Mouse (Mus musculus) limb, embryonic 12.5 days (tissue): ENCODE data around the gene Tmem231. TPM values are rescaled to one million over a fixed set of nuclear protein-coding genes. Genes with fewer than 3 reads are reported as not detected.
A peak's percentile ranks its signal among the peaks of the same experiment; 100 is the strongest.

Experiments used
- ATAC-seq: fragments of 200-750 bp; cut with Nextera tagmentation; 2 replicates; pipeline ENCODE4 v1.8.0; 2017; ENCODE audit warnings: low read depth, moderate TSS enrichment; ENCODE audit not compliant: insufficient number of reproducible peaks, insufficient read depth, low FRiP score, low TSS enrichment
- H3K27ac ChIP-seq: fragments of 300-500 bp; sonication (generic); 2 replicates; pipeline ENCODE4 v1.5.1; 2016; ENCODE audit warnings: mild to moderate bottlenecking, moderate library complexity
- H3K27me3 ChIP-seq: fragments of 300-500 bp; sonication (generic); 2 replicates; pipeline ENCODE4 v1.6.1; 2016; ENCODE audit warnings: mild to moderate bottlenecking, moderate library complexity
- H3K36me3 ChIP-seq: fragments of 300-500 bp; sonication (generic); 2 replicates; pipeline ENCODE4 v1.6.1; 2016; ENCODE audit warnings: mild to moderate bottlenecking, moderate library complexity
- H3K4me1 ChIP-seq: fragments of 300-500 bp; sonication (generic); replicated peaks from 2 replicates; pipeline ENCODE4 v1.6.1; 2016
- H3K4me2 ChIP-seq: fragments of 300-500 bp; sonication (generic); 2 replicates; pipeline ENCODE4 v1.6.1; 2016; ENCODE audit warnings: mild to moderate bottlenecking, moderate library complexity
- H3K4me3 ChIP-seq: fragments of 300-500 bp; sonication (generic); replicated peaks from 2 replicates; pipeline ENCODE4 v1.5.1; 2016; ENCODE audit warnings: mild to moderate bottlenecking
- H3K9ac ChIP-seq: fragments of 300-500 bp; sonication (generic); replicated peaks from 2 replicates; pipeline ENCODE4 v1.6.1; 2016; ENCODE audit warnings: mild to moderate bottlenecking, moderate library complexity
- H3K9me3 ChIP-seq: fragments of 300-500 bp; sonication (generic); 2 replicates; pipeline ENCODE4 v1.6.1; 2016; ENCODE audit warnings: mild to moderate bottlenecking, moderate library complexity
- WGBS: fragments of 180-500 bp; shearing (Covaris S2); methylation state at CpG from one replicate; pipeline ENCODE4 v1.1.7; 2016; 5-methylcytosine and 5-hydroxymethylcytosine counted together
- polyA plus RNA-seq: library from polyadenylated mRNA; unstranded; fragments of >200 nt; fragmentation: Nextera tagmentation; extraction: Ambion mirVana; gene quantifications from 2 replicates; pipeline ENCODE4 v1.2.1, GENCODE M21; 2016

The Tmem231 gene
- polyA plus RNA-seq, 1 experiment from 2014 or later: 20.9 TPM

GRCm38 (mm10) chr8:111931721-111932120 lies 2.0 kb downstream of the Tmem231 start:
- Histone ChIP-seq H3K27ac (no peak overlapping the region), H3K4me1 (peaks cover 21% of the 10 kb centered on the region), H3K4me3 (no peak overlapping the region), H3K9ac (no peak overlapping the region), H3K27me3 (no peaks in the 10 kb centered on the region), H3K9me3 (no peaks in the 10 kb centered on the region), H3K4me2 (no peak overlapping the region), H3K36me3 (peaks cover 12% of the 10 kb centered on the region; the same call in 1 of the 2 replicates)
- WGBS: 74% methylated on average over 16 of the region's 16 CpGs
- no peak for ATAC-seq

GRCm38 (mm10) chr8:111929648-111930344 lies 3.9 kb downstream of the Tmem231 start:
- Histone ChIP-seq H3K9ac (no peak overlapping the region), H3K4me1 (peaks cover 21% of the 10 kb centered on the region), H3K27ac (no peak overlapping the region), H3K36me3 (peaks cover 12% of the 10 kb centered on the region; the same call in 1 of the 2 replicates), H3K4me3 (no peak overlapping the region), H3K9me3 (no peaks in the 10 kb centered on the region), H3K4me2 (no peak overlapping the region), H3K27me3 (no peaks in the 10 kb centered on the region)
- 83% methylated on average over 8 of the region's 8 CpGs for WGBS
- ATAC-seq: no peak

- H3K4me3 ChIP-seq: no peak overlapping the region
Measured at GRCm38 (mm10) chr8:111924976-111925375, 8.7 kb downstream of the Tmem231 start.

GRCm38 (mm10) chr8:111923383-111923804 lies 10.3 kb downstream of the Tmem231 start:
- H3K36me3 ChIP-seq: peaks cover 6% of the 10 kb centered on the region
- H3K4me2 ChIP-seq: no peak overlapping the region
- no peaks in the 10 kb centered on the region for H3K9me3 ChIP-seq
- no peak overlapping the region for H3K27ac ChIP-seq
- H3K4me1 ChIP-seq: no peaks in the 10 kb centered on the region
- WGBS: 31% methylated on average over 10 of the region's 10 CpGs
- no peaks in the 10 kb centered on the region for H3K27me3 ChIP-seq
- no peak overlapping the region for H3K4me3 ChIP-seq
- ATAC-seq: no peak
- H3K9ac ChIP-seq: no peak overlapping the region

More at GRCm38 (mm10) chr8:111924976-111925375, 8.7 kb downstream of the Tmem231 start:
- WGBS: 79% methylated on average over 7 of the region's 7 CpGs
- no peaks in the 10 kb centered on the region for H3K9me3 ChIP-seq
- no peaks in the 10 kb centered on the region for H3K27me3 ChIP-seq
- H3K4me1 ChIP-seq: no peaks in the 10 kb centered on the region
- no peak overlapping the region for H3K4me2 ChIP-seq
- no peak overlapping the region for H3K9ac ChIP-seq
- H3K36me3 ChIP-seq: peaks cover 12% of the 10 kb centered on the region; the same call in 1 of the 2 replicates
- H3K27ac ChIP-seq: no peak overlapping the region
- ATAC-seq: no peak

- H3K27ac ChIP-seq: no peak overlapping the region
- 84% methylated on average over 4 of the region's 4 CpGs for WGBS
- H3K36me3 ChIP-seq: peaks cover 18% of the 10 kb centered on the region
- H3K9ac ChIP-seq: no peak overlapping the region
- H3K27me3 ChIP-seq: no peaks in the 10 kb centered on the region
- no peaks in the 10 kb centered on the region for H3K9me3 ChIP-seq
- H3K4me2 ChIP-seq: no peak overlapping the region
- ATAC-seq: no peak
- no peaks in the 10 kb centered on the region for H3K4me1 ChIP-seq
- H3K4me3 ChIP-seq: no peak overlapping the region
Measured at GRCm38 (mm10) chr8:111920971-111921370, 12.7 kb downstream of the Tmem231 start.

- Histone ChIP-seq H3K36me3 (peaks cover 18% of the 10 kb centered on the region), H3K4me1 (no peaks in the 10 kb centered on the region), H3K27ac (no peak overlapping the region), H3K4me2 (no peak overlapping the region), H3K9me3 (no peaks in the 10 kb centered on the region), H3K27me3 (no peaks in the 10 kb centered on the region), H3K9ac (no peak overlapping the region), H3K4me3 (no peak overlapping the region)
- 91% methylated on average over 2 of the region's 2 CpGs for WGBS
- no peak for ATAC-seq
Measured at GRCm38 (mm10) chr8:111919663-111920062, 14.0 kb downstream of the Tmem231 start.

GRCm38 (mm10) chr8:111912860-111913432 lies 20.7 kb downstream of the Tmem231 start:
- Histone ChIP-seq H3K36me3 (peaks cover 7% of the 10 kb centered on the region; the same call in 1 of the 2 replicates), H3K27me3 (peaks cover 29% of the 10 kb centered on the region), H3K9ac (no peak overlapping the region), H3K4me2 (peak overlapping the region; percentile 21; the same call in 1 of the 2 replicates), H3K27ac (0 out of 2 replicates have a peak overlapping the region, but pooled peaks have one; percentile 30), H3K4me3 (no peak overlapping the region), H3K9me3 (no peaks in the 10 kb centered on the region), H3K4me1 (peaks cover 15% of the 10 kb centered on the region)
- 40% methylated on average over 12 of the region's 12 CpGs for WGBS
- peak; percentile 75 for ATAC-seq

GRCm38 (mm10) chr8:111911572-111911971 lies 22.1 kb downstream of the Tmem231 start:
- 55% methylated on average over 7 of the region's 7 CpGs for WGBS
- H3K4me3 ChIP-seq: no peak overlapping the region

GRCm38 (mm10) chr8:111909621-111910450 lies 23.8 kb downstream of the Tmem231 start, which contains the start of gene Chst5:
TSS of gene Chst5 (minus strand) at chr8:111910447.
- 0 out of 2 replicates have a peak, but pooled peaks have one; percentile 29 for ATAC-seq
- 6% methylated on average over 47 of the region's 47 CpGs for WGBS
- Histone ChIP-seq H3K36me3 (no peaks in the 10 kb centered on the region), H3K4me3 (peak within 1 kb of the TSS; percentile 43), H3K27me3 (peaks cover 29% of the 10 kb centered on the region), H3K9ac (peak within 1 kb of the TSS; percentile 56), H3K9me3 (no peaks in the 10 kb centered on the region), H3K4me1 (peaks cover 15% of the 10 kb centered on the region), H3K27ac (no peak within 1 kb of the TSS), H3K4me2 (peak within 1 kb of the TSS; percentile 80)

More at GRCm38 (mm10) chr8:111911572-111911971, 22.1 kb downstream of the Tmem231 start:
- H3K4me1 ChIP-seq: peaks cover 15% of the 10 kb centered on the region
- H3K4me2 ChIP-seq: no peak overlapping the region
- H3K36me3 ChIP-seq: 0 out of 2 replicates have a peak, but pooled peaks cover under 1% of the 10 kb centered on the region
- ATAC-seq: no peak
- H3K9ac ChIP-seq: no peak overlapping the region
- no peak overlapping the region for H3K27ac ChIP-seq
- H3K27me3 ChIP-seq: peaks cover 29% of the 10 kb centered on the region
- no peaks in the 10 kb centered on the region for H3K9me3 ChIP-seq

GRCm38 (mm10) chr8:111905500-111906121 lies 28.1 kb downstream of the Tmem231 start:
- peaks cover 17% of the 10 kb centered on the region for H3K27me3 ChIP-seq
- H3K9me3 ChIP-seq: no peaks in the 10 kb centered on the region
- no peak overlapping the region for H3K27ac ChIP-seq
- no peak overlapping the region for H3K4me2 ChIP-seq
- no peak overlapping the region for H3K4me3 ChIP-seq
- H3K9ac ChIP-seq: no peak overlapping the region
- H3K4me1 ChIP-seq: peaks cover 7% of the 10 kb centered on the region; the same call in 1 of the 2 replicates
- no peaks in the 10 kb centered on the region for H3K36me3 ChIP-seq
- 66% methylated on average over 7 of the region's 8 CpGs for WGBS
- ATAC-seq: peak; percentile 29; the same call in 1 of the 2 replicates
